Mouse (Mus musculus) small intestine, adult 2 months (tissue): ENCODE data around the gene Unc119.

Experiments
- CTCF ChIP-seq: fragments of 200-500 bp; IDR thresholded peaks from 2 replicates; pipeline ENCODE4 v1.5.1; 2012; ENCODE audit warnings: low read depth, mild to moderate bottlenecking, control low read depth, inconsistent platforms, low read length, moderate library complexity, mixed read lengths; ENCODE audit not compliant: insufficient replicate concordance, insufficient read length; ENCODE audit errors: extremely low read depth
- POLR2A ChIP-seq: fragments of 200-500 bp; IDR thresholded peaks from 2 replicates; pipeline ENCODE4 v1.6.1; 2012; ENCODE audit warnings: low read depth, mild to moderate bottlenecking, control low read depth, inconsistent platforms, low read length, moderate library complexity

- TF ChIP-seq CTCF: no peak
- no peak for TF ChIP-seq POLR2A
Observed at GRCm38 (mm10) chr11:78354905-78355304, 11.6 kb downstream of the Unc119 start.
